Mouse (Mus musculus): ENCODE results near the gene Gm37240.

DNA sequence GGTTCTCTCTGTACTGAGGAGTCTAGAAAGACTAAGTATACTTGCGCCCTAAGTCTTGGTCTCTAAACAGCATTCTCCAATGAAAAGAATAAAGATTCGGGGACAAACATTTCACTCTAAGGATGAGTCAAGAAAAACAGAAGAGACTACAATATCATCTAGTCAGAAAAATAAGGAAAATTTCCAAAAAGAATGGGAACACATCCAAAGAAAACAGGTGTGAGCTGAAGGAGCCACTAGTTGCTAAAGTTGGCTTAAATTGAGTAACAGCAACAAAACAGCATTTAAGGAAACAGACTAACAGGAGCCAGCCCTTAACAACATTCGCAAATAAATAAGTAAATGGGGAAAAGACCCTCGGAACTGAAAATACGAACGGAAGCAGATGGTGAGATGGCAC is 1318.8 kb downstream of the Gm37240 start:
- TF ChIP-seq CTCF (IDR thresholded peaks at IDR 0.05; ENCODE audit: insufficient read depth, low read depth, low read length) (no peak), POLR2A (IDR thresholded peaks at IDR 0.05; ENCODE audit: insufficient read depth, low read depth, low read length) (no peak)

All from olfactory bulb, adult 2 months (tissue).